Mouse (Mus musculus): ENCODE measurements around the gene Zfp933. TPM values are rescaled to one million over a fixed set of nuclear protein-coding genes. Genes with fewer than 3 reads are reported as not detected.

The Zfp933 gene
- 1 to 10 TPM; 2.9 to 3.2 TPM for total RNA-seq (2023)

GRCm38 (mm10) chr4:147847614-147848583, at the start of gene Zfp933:
Gene Zfp933, minus strand, starts transcription at chr4:147848366.

GRCm38 (mm10) chr4:147868450-147869031, 20.4 kb upstream of the Zfp933 start, which contains the start of the genes Miip and Fv1:
Gene Miip, minus strand, starts transcription at chr4:147868816.
Gene Fv1, plus strand, starts transcription at chr4:147868979.

DNA sequence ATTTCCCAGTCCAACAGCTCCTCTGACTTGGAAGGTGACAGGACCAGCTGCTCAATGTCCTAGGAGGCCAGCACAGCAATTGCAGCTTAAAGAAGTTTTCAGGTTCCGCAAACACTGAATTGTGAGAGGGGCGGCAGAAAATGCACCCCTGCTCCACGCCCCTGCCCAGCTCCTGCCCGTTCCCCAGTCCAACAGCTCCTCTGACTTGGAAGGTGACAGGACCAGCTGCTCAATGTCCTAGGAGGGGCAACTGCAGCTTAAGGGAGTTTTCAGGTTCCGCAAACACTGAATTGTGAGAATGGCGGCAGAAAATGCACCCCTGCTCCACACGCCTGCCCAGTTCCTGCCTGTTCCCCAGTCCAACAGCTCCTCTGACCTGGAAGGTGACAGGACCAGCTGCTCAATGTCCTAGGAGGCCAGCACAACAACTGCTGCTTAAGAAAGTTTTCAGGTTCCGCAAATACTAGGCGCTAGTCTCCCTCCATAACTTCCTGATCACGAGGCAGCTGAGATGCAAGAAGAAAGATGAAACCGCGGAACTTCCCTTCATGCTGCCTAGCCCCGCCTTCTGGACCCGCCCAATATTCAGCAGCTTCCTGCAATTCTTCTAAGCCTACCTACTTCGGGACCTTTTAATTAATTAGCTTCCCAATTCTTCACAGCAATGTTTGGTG, 38.7 kb downstream of the Zfp933 start, which contains the start of gene Zfp984:
Gene Zfp984, minus strand, starts transcription at position 497 of the 674 bp plus-strand sequence.

Other genes starting within 250 kb of the Zfp933 start
- not detected for gene Zfp979, start 205.9 kb downstream of the Zfp933 start, total RNA-seq (2023)
- gene Zfp534, start 145.8 kb downstream of the Zfp933 start, total RNA-seq (2023), result not detected
- gene Zfp984, start 38.6 kb downstream of the Zfp933 start, total RNA-seq (2023), result 10 to 100 TPM; 11.4 to 14.7 TPM
- gene Miip, start 20.4 kb upstream of the Zfp933 start, total RNA-seq (2023), result 10 to 100 TPM; 28.4 to 30.4 TPM
- gene Fv1, start 20.6 kb upstream of the Zfp933 start, total RNA-seq (2023), result 1 to 10 TPM; 6.6 to 6.7 TPM
- gene Mfn2, start 56.3 kb upstream of the Zfp933 start, total RNA-seq (2023), result 10 to 100 TPM; 35.3 to 37.7 TPM
- gene Plod1, start 88.4 kb upstream of the Zfp933 start, total RNA-seq (2023), result 10 to 100 TPM; 32.7 to 34.8 TPM
- gene 2510039O18Rik, start 92.5 kb upstream of the Zfp933 start, total RNA-seq (2023), result 10 to 100 TPM; 57.4 to 67.8 TPM
- gene Nppb, start 137.4 kb upstream of the Zfp933 start, total RNA-seq (2023), result not detected
- gene Nppa, start 152.4 kb upstream of the Zfp933 start, total RNA-seq (2023), result not detected
- 10 to 100 TPM; 19.1 to 27.4 TPM for gene Clcn6, start 190.5 kb upstream of the Zfp933 start, total RNA-seq (2023)
- 10 to 100 TPM; 30.7 to 33.8 TPM for gene Mthfr, start 190.7 kb upstream of the Zfp933 start, total RNA-seq (2023)
- 10 to 100 TPM; 26.7 to 33.2 TPM for gene Agtrap, start 239.7 kb upstream of the Zfp933 start, total RNA-seq (2023)

Measured in monocyte, adult 59 days (primary cell).